Mouse (Mus musculus) A20 (cell line): ENCODE measurements around the gene Gtf2ird1.

ENCODE experiments used
- DNase-seq: peaks from one replicate; pipeline ENCODE4 v3.0.0-alpha.2; 2011; ENCODE audit warnings: low read depth, low spot score

The Gtf2ird1 gene

GRCm38 (mm10) chr5:134445208-134445831 lies 11.2 kb downstream of the Gtf2ird1 start:
- no peak for DNase-seq

GRCm38 (mm10) chr5:134444473-134444872 lies 12.0 kb downstream of the Gtf2ird1 start:
- no peak for DNase-seq

DNA sequence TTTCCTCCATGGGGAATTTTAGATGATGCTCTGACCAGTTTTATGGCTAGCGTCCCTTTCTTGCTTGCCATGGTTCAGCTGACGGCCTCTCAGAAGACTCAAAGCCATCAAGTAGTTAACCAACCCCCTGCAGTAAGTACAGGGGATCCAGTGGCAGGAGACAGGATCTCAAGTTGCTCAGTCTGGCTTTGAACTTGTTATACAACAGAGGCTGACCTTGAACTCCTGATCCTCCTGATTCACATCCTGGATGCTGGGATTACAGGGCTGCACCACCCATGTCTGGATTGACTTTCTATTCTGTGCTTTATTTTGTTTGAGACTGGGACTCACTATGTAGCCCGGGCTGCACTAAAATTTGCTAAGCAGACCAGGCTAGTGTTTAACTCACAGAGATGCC lies 14.4 kb downstream of the Gtf2ird1 start:
- DNase-seq: no peak

DNA sequence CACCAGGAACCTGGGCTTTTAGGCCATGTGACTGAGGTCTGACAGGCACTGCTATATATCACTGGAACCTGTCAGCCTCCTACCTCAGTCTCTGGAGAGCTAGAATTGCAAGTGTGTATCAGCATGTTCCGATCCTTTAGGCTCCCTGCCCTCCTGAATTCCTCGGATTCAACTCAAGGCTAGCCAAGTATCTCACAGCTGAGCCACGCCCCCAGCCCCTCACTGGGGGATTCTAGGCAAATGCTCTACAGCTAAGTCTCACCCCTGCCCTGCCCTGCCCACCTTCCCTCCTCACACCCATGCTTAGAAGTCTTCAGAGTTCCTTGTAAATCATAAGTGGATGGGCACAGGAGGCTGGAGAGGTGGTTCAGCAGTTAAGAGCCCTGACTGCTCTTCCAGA lies 15.4 kb downstream of the Gtf2ird1 start:
- DNase-seq: no peak

DNA sequence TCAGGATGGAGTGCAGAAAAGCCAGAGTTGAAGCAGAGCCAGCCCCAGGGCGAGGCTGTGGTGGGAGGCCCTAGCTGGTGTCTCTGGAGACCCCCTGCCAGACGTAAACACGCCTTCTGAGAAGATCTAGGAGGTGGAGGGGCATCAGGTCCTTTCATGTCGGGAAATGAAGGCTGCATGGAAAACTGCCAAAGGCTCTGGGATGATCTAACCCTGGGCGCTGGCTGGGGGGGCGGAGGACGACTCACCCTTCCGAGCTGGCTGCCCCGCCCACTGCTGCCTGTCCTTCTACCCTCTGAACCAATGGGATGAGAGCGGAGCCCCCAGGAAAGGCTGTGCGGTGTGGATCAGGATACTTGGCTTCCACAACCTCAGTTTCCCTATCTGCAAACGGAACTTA lies 16.4 kb downstream of the Gtf2ird1 start:
- DNase-seq: no peak

GRCm38 (mm10) chr5:134439481-134439880 lies 17.0 kb downstream of the Gtf2ird1 start:
- DNase-seq: no peak

GRCm38 (mm10) chr5:134438676-134439425 lies 17.7 kb downstream of the Gtf2ird1 start:
- DNase-seq: no peak

GRCm38 (mm10) chr5:134437459-134437827 lies 19.1 kb downstream of the Gtf2ird1 start:
- DNase-seq: no peak

DNA sequence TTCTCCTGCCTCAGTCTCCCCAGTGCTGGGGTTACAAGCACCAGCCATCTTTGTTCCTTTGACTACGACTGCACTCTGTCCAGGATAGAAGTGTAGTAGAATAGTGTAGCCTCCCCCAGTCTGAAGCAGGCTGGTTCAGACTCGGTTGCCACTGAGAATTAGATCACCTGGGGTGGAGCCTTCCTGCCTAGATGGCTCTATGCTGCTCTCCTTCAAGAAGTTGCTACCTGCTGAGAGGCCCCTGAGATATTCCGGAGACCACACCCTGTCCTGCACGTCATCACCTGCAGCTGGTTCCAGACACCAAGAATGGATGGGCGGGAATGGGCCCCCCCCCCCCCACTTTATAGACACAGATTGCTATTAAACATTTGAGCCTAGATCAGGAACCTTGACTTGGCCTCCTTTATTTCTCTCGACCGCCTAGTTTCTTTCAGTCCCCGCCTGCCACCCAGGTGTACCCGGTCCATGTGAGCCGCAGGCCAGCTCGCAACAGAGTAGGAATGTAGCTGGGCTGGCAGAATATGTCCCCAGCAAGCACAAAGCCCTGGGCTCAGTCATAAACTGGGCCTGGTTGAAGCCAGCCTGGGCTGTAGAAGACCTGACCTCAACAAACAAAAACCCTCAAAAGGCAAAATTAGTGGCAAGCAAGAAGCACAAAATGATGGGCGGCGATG lies 19.6 kb downstream of the Gtf2ird1 start:
- no peak for DNase-seq

DNA sequence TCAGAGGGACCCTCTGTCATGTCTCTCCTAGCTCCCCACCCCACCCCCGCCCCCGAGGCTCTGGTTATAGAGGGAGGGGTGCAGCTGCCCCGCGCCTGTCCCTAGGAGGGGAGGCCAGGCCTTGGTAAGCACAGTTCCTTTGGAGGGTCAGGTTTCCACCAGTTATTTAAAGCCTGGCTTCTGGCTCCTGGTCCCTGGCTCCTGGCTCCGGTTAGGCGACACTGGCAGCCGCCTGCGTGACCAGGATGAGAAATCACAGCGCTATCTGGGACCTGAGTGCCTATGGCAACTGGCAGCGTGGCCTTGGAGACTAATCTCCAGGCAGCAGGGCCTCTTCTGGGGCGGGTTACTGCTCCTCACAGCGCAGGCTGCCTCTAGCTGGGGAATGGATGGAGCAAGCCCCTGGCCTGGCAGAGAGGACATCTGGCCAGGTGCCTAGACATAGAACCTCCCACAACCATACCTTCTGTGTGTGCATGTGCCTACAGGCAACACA lies 20.6 kb downstream of the Gtf2ird1 start:
- DNase-seq: no peak

GRCm38 (mm10) chr5:134433137-134433536 lies 23.4 kb downstream of the Gtf2ird1 start:
- DNase-seq: no peak

- DNase-seq: no peak
Measured at GRCm38 (mm10) chr5:134430087-134430486, 26.4 kb downstream of the Gtf2ird1 start.

DNA sequence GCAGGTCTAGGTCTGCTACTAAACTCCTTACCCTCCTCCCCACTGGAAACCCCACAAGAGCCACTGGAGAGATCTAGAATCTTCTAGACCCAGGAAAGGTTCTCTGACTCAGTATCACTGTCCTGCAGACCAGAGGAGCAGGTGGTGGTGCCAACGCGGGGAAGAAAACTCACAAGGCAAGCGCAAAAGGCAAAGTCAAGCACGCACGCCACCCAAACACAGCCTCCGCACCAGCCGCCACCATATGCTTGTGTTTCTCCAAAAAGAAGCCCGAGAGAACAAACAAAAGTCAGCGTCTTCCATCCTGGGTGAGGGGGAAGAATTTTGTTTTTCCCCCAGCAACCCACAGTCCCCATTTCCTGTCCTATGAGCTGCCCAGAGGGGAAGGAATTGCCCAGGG lies 28.9 kb downstream of the Gtf2ird1 start:
- DNase-seq: no peak

GRCm38 (mm10) chr5:134425601-134426000 lies 30.9 kb downstream of the Gtf2ird1 start:
- no peak for DNase-seq

GRCm38 (mm10) chr5:134423930-134424329 lies 32.6 kb downstream of the Gtf2ird1 start:
- no peak for DNase-seq

GRCm38 (mm10) chr5:134423372-134423771 lies 33.1 kb downstream of the Gtf2ird1 start:
- DNase-seq: no peak

- no peak for DNase-seq
Measured at GRCm38 (mm10) chr5:134422265-134422925, 34.1 kb downstream of the Gtf2ird1 start.

DNA sequence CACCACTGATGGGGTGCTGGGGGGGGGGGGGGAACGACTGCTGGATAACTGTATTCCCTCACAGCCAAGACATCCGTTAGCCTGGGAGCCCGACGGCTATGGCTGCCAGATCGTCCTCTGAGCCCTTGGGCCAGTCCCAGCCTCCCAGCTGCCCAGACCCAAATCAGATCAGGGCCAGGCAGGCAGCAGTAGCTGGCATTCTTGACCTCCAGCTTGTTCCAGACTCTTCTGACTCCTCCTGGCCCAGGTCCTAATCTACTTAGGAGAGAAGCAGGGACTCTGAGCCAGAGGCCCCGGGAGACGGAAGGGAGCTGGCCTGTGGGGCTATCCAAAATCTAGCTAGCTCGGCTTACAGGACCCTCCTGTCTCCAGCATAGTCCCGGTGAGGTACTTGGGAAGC lies 35.5 kb downstream of the Gtf2ird1 start:
- no peak for DNase-seq

DNA sequence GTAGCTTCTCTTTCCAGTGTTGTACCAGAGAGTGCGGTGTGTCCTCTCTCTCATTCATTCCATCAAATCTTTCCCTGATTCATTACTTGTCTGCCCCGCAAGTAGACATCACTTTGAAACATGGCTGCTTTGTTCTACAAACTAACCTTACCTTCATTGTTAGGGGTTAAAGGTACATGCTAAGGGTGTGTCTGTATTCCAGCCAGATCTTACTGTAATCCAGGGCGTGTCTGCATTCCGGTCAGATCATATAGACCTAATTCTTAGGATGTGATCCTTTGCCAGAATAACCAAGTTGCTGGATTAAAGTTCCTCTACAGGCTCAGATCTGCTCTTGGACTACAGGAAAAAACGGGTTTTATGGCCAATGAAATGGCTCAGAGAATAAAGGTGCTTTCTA lies 36.8 kb downstream of the Gtf2ird1 start:
- DNase-seq: no peak

DNA sequence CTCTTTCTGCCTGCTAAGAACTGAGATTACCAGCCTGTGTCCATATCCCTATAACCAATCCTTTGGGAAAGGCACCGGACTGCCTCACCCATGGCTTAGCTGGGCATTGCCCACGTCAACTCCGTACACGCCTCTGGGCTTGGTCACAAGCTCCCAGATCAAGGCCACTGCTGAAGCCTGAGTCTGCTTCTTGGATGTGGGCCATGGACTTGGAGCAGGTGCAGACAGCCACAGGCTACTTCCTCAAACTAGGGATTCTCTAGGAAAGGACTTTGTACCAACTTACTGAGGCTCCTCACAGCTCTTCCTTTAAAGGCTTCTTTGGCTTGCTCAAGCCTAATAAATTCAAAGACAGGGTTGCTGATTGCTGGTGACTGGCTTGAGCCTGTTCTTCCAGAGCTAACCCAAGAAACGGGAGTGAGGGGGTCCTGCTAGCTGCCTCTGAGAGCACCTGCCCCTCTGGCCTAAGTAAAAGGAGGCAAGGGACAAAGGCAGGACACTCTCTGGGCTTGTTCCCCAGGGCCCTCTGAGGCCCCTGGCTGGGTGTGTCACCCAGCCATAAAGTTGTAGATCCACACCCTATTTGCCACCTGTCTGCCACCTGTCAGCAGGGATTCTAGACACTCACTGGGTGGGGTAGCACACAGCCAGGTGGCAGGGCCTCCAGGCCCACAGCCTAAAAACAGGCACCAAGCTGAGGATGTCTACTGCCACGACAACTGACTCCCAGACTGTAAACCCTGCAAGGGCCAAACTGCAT lies 38.0 kb downstream of the Gtf2ird1 start:
- no peak for DNase-seq

GRCm38 (mm10) chr5:134412341-134412740 lies 44.2 kb downstream of the Gtf2ird1 start:
- DNase-seq: peak; percentile 17
